Mouse (Mus musculus): ENCODE measurements around the gene Ccdc63. TPM values are rescaled to one million over a fixed set of nuclear protein-coding genes. Genes with fewer than 3 reads are reported as not detected.

The Ccdc63 gene
- polyA plus RNA-seq, 1 experiment from 2014 or later = not detected

GRCm38 (mm10) chr5:122109325-122110060 lies 31.1 kb downstream of the Ccdc63 start:
- Histone ChIP-seq H3K9me3 (replicated peaks) (no peaks in the 10 kb centered on the region), H3K4me3 (peak overlapping the region; percentile 6; the same call in 1 of the 2 replicates), H3K36me3 (no peaks in the 10 kb centered on the region), H3K27me3 (ENCODE audit: low read depth, poor library complexity, severe bottlenecking) (peaks cover 7% of the 10 kb centered on the region; the same call in 1 of the 2 replicates), H3K27ac (peak overlapping the region; percentile 50), H3K4me1 (peaks cover 23% of the 10 kb centered on the region)
- DNase-seq (ENCODE audit: low spot score) = no peak
- 49% methylated on average over 16 of the region's 16 CpGs for WGBS

- Histone ChIP-seq H3K27ac (no peak overlapping the region), H3K4me1 (peaks cover 23% of the 10 kb centered on the region), H3K36me3 (no peaks in the 10 kb centered on the region), H3K4me3 (no peak overlapping the region), H3K9me3 (replicated peaks) (no peaks in the 10 kb centered on the region), H3K27me3 (ENCODE audit: low read depth, poor library complexity, severe bottlenecking) (peaks cover 10% of the 10 kb centered on the region; the same call in 1 of the 2 replicates)
- DNase-seq (ENCODE audit: low spot score) = no peak
- WGBS = 66% methylated on average over 6 of the region's 6 CpGs
Observed at GRCm38 (mm10) chr5:122108104-122108503, 32.5 kb downstream of the Ccdc63 start.

DNA sequence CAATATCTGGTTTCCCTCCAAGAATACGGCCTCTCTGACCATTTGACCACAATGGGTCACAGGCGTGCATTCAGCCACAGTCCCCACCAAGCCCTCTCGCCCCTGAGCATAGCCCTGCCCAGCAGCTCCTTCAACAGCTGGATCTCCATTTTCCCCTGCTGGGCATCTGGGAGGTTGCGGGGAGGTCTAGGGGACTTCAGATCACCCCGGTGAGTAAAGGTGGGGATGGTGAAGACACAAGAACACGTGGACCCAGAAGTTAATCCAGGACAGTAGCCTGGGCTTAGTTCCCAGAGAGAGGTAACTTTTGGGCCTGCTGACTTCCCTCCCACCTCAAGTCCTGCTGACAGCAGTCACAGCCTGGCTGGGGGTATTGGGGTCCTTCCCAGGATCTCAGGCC lies 34.4 kb downstream of the Ccdc63 start:
- DNase-seq (ENCODE audit: low spot score) = no peak
- H3K4me3 ChIP-seq = no peak overlapping the region
- WGBS = 83% methylated on average over 6 of the region's 6 CpGs
- H3K27me3 ChIP-seq (ENCODE audit: low read depth, poor library complexity, severe bottlenecking) = peaks cover 21% of the 10 kb centered on the region
- H3K4me1 ChIP-seq = peaks cover 22% of the 10 kb centered on the region
- H3K27ac ChIP-seq = no peak overlapping the region
- H3K9me3 ChIP-seq (replicated peaks) = no peaks in the 10 kb centered on the region
- H3K36me3 ChIP-seq = no peaks in the 10 kb centered on the region

GRCm38 (mm10) chr5:122104981-122105380 lies 35.6 kb downstream of the Ccdc63 start:
- DNase-seq (ENCODE audit: low spot score) = no peak
- 91% methylated on average over 9 of the region's 9 CpGs for WGBS
- H3K36me3 ChIP-seq = no peaks in the 10 kb centered on the region
- H3K27me3 ChIP-seq (ENCODE audit: low read depth, poor library complexity, severe bottlenecking) = peaks cover 33% of the 10 kb centered on the region
- no peak overlapping the region for H3K27ac ChIP-seq
- H3K9me3 ChIP-seq (replicated peaks) = no peaks in the 10 kb centered on the region
- H3K4me3 ChIP-seq = no peak overlapping the region
- H3K4me1 ChIP-seq = peaks cover 27% of the 10 kb centered on the region

GRCm38 (mm10) chr5:122104201-122104600 lies 36.4 kb downstream of the Ccdc63 start:
- H3K36me3 ChIP-seq = no peaks in the 10 kb centered on the region
- peaks cover 35% of the 10 kb centered on the region for H3K27me3 ChIP-seq (ENCODE audit: low read depth, poor library complexity, severe bottlenecking)
- DNase-seq (ENCODE audit: low spot score) = peak; percentile 62
- peaks cover 20% of the 10 kb centered on the region for H3K4me1 ChIP-seq
- H3K4me3 ChIP-seq = no peak overlapping the region
- no peak overlapping the region for H3K27ac ChIP-seq
- WGBS = 35% methylated on average over 2 of the region's 2 CpGs
- H3K9me3 ChIP-seq (replicated peaks) = no peaks in the 10 kb centered on the region

- Histone ChIP-seq H3K27me3 (ENCODE audit: low read depth, poor library complexity, severe bottlenecking) (peaks cover 35% of the 10 kb centered on the region), H3K27ac (no peak overlapping the region), H3K4me3 (no peak overlapping the region), H3K9me3 (replicated peaks) (no peaks in the 10 kb centered on the region), H3K36me3 (no peaks in the 10 kb centered on the region), H3K4me1 (peaks cover 19% of the 10 kb centered on the region)
- WGBS = 49% methylated on average over 12 of the region's 12 CpGs
- DNase-seq (ENCODE audit: low spot score) = no peak
Observed at GRCm38 (mm10) chr5:122103075-122103474, 37.5 kb downstream of the Ccdc63 start.

DNA sequence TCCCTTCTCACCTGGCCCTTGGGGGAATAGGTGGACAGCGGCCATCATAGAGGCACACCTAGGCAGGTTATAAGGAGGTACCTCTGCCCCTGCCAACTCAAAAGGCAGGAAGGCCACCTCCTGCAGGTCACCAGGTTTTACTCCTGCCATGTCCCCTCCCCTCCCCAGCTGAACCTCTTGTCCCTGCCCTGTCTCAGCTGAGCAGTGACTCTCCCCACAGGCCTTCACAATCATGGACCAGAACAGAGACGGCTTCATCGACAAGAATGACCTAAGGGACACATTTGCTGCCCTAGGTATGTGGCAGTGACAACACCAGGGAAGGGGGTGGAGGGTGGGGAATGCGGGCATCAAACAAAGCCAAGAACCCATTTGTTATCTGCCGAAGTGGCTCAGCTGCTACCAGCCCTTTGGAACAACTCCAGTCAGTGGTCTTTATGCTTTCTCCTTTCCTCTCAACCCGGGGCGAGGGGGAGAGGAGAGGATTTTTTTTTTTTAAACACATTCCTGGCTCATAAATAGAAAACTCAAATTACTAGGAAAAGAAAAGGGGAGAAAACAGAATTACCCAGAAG lies 38.1 kb downstream of the Ccdc63 start:
- H3K36me3 ChIP-seq = no peaks in the 10 kb centered on the region

GRCm38 (mm10) chr5:122094439-122094838 lies 46.2 kb downstream of the Ccdc63 start:
- Histone ChIP-seq H3K27me3 (ENCODE audit: low read depth, poor library complexity, severe bottlenecking) (no peaks in the 10 kb centered on the region), H3K27ac (no peak overlapping the region), H3K4me1 (peaks cover 5% of the 10 kb centered on the region; the same call in 1 of the 2 replicates), H3K9me3 (replicated peaks) (no peaks in the 10 kb centered on the region), H3K4me3 (no peak overlapping the region), H3K36me3 (no peaks in the 10 kb centered on the region)
- no peak for DNase-seq (ENCODE audit: low spot score)
- 78% methylated on average over 10 of the region's 10 CpGs for WGBS

More for the DNA sequence above, 38.1 kb downstream of the Ccdc63 start:
- no peak overlapping the region for H3K4me3 ChIP-seq
- WGBS = 35% methylated on average over 7 of the region's 7 CpGs
- DNase-seq (ENCODE audit: low spot score) = no peak
- no peaks in the 10 kb centered on the region for H3K9me3 ChIP-seq (replicated peaks)
- peaks cover 15% of the 10 kb centered on the region for H3K4me1 ChIP-seq
- H3K27me3 ChIP-seq (ENCODE audit: low read depth, poor library complexity, severe bottlenecking) = peaks cover 35% of the 10 kb centered on the region
- no peak overlapping the region for H3K27ac ChIP-seq

DNA sequence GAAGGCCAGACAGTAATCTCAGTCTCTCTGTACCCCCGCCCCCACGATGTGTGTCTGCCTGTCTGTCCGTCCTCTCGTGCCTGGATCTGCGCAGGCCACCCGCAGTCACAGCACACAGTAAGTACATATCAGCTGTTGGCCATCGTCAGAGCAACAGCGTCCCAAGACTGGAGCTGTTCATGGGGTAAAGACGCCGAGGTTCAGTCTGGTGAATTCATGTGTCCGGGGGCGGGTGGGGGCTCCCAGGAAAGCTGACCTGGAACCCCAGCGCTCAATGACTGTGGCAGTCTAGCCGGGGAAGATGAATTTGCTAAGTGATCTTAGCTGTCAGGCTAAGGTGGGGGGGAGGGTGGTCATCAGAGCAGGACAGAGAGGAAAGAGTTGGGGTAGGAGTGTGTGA lies 46.9 kb downstream of the Ccdc63 start:
- Histone ChIP-seq H3K36me3 (no peaks in the 10 kb centered on the region), H3K27ac (no peak overlapping the region), H3K4me3 (no peak overlapping the region), H3K4me1 (peaks cover 5% of the 10 kb centered on the region; the same call in 1 of the 2 replicates), H3K27me3 (ENCODE audit: low read depth, poor library complexity, severe bottlenecking) (no peaks in the 10 kb centered on the region), H3K9me3 (replicated peaks) (no peaks in the 10 kb centered on the region)
- no peak for DNase-seq (ENCODE audit: low spot score)
- 86% methylated on average over 14 of the region's 14 CpGs for WGBS

- Histone ChIP-seq H3K4me3 (no peak overlapping the region), H3K27ac (no peak overlapping the region), H3K9me3 (replicated peaks) (no peaks in the 10 kb centered on the region), H3K4me1 (no peaks in the 10 kb centered on the region; the same call in 1 of the 2 replicates), H3K36me3 (no peaks in the 10 kb centered on the region), H3K27me3 (ENCODE audit: low read depth, poor library complexity, severe bottlenecking) (no peaks in the 10 kb centered on the region)
- WGBS = 59% methylated on average over 11 of the region's 11 CpGs
- DNase-seq (ENCODE audit: low spot score) = no peak
Observed at GRCm38 (mm10) chr5:122092794-122093193, 47.8 kb downstream of the Ccdc63 start.

GRCm38 (mm10) chr5:122091070-122091469 lies 49.6 kb downstream of the Ccdc63 start:
- DNase-seq (ENCODE audit: low spot score) = peak; percentile 87
- Histone ChIP-seq H3K9me3 (replicated peaks) (no peaks in the 10 kb centered on the region), H3K4me1 (no peaks in the 10 kb centered on the region; the same call in 1 of the 2 replicates), H3K27me3 (ENCODE audit: low read depth, poor library complexity, severe bottlenecking) (no peaks in the 10 kb centered on the region), H3K36me3 (no peaks in the 10 kb centered on the region), H3K4me3 (no peak overlapping the region), H3K27ac (no peak overlapping the region)
- 21% methylated on average over 15 of the region's 15 CpGs for WGBS

GRCm38 (mm10) chr5:122089664-122090063 lies 51.0 kb downstream of the Ccdc63 start:
- H3K4me1 ChIP-seq = no peaks in the 10 kb centered on the region; the same call in 1 of the 2 replicates
- no peaks in the 10 kb centered on the region for H3K9me3 ChIP-seq (replicated peaks)
- H3K27ac ChIP-seq = no peak overlapping the region
- H3K36me3 ChIP-seq = no peaks in the 10 kb centered on the region
- 83% methylated on average over 8 of the region's 8 CpGs for WGBS
- DNase-seq (ENCODE audit: low spot score) = no peak
- no peak overlapping the region for H3K4me3 ChIP-seq
- H3K27me3 ChIP-seq (ENCODE audit: low read depth, poor library complexity, severe bottlenecking) = no peaks in the 10 kb centered on the region

- Histone ChIP-seq H3K4me1 (no peaks in the 10 kb centered on the region; the same call in 1 of the 2 replicates), H3K9me3 (replicated peaks) (no peaks in the 10 kb centered on the region), H3K4me3 (no peak overlapping the region), H3K27ac (no peak overlapping the region), H3K36me3 (no peaks in the 10 kb centered on the region), H3K27me3 (ENCODE audit: low read depth, poor library complexity, severe bottlenecking) (no peaks in the 10 kb centered on the region)
- peak; percentile 93 for DNase-seq (ENCODE audit: low spot score)
- WGBS = 6% methylated on average over 5 of the region's 5 CpGs
Observed at GRCm38 (mm10) chr5:122088917-122089316, 51.7 kb downstream of the Ccdc63 start.

All from limb, embryonic 10.5 days (tissue).